Mouse (Mus musculus): Measurements from ENCODE around the gene Taf6. TPM values are rescaled to one million over a fixed set of nuclear protein-coding genes. Genes with fewer than 3 reads are reported as not detected.

The Taf6 gene
- polyA plus RNA-seq, 1 experiment, result 47.1 TPM

DNA sequence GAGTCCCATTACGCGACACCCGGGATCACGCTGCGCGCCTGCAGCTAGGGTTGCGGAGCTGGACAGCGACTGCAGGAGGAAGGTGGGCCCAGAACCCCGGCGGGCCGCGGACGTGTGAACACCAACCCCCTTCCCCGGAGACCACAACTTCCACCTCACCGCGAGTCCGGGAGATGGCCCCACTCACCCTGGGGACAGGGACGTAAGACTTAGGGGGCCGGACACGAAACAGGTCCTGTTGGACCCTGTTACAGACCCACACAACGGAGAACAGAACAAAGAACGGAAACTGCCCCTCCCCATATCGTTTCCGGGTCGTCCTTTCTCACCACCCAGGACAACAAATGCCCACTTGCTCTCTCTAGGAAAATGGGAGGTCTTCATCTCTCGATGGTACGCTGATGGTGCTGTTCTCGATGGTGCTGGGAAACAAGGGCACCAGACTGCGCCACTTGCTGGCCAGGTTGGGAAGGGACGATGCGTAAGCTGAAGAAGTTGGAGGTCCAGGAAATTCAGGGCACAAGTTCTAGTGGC lies 31.7 kb downstream of the Taf6 start, which contains the start of gene Zfp113:
TSS of gene Zfp113 (minus strand) at position 302 of the 534 bp plus-strand sequence.
- Histone ChIP-seq H3K4me2 (ENCODE audit: low read depth) (peak within 1 kb of the TSS; percentile 90), H3K27me3 (ENCODE audit: control insufficient read depth, insufficient read depth, insufficient read length) (no peaks in the 10 kb centered on the region), H3K79me2 (ENCODE audit: control insufficient read depth, insufficient read depth) (peaks cover 16% of the 10 kb centered on the region), H3K36me3 (ENCODE audit: control insufficient read depth, insufficient read depth) (peaks cover 17% of the 10 kb centered on the region), H3K4me3 (peak within 1 kb of the TSS; percentile 54), H3ac (ENCODE audit: control insufficient read depth, insufficient read length) (peak within 1 kb of the TSS; percentile 47)
- TF ChIP-seq MAX (IDR thresholded peaks at IDR 0.05; ENCODE audit: low read depth) (no peak), POLR2AphosphoS2 (IDR thresholded peaks at IDR 0.05; ENCODE audit: insufficient read length, low read depth) (peak; percentile 39), POLR2A (IDR thresholded peaks at IDR 0.05; ENCODE audit: insufficient read length, low read depth) (peak; percentile 57), E2F4 (IDR thresholded peaks at IDR 0.05; ENCODE audit: insufficient read depth) (no peak), TCF12 (IDR thresholded peaks at IDR 0.05; ENCODE audit: insufficient read depth, poor library complexity, severe bottlenecking) (no peak), SRF (IDR thresholded peaks at IDR 0.05; ENCODE audit: control insufficient read depth, insufficient read length, low read depth) (no peak), REST (IDR thresholded peaks at IDR 0.05; ENCODE audit: insufficient read depth, insufficient read length) (peak; percentile 84), TCF3 (IDR thresholded peaks at IDR 0.05; ENCODE audit: insufficient read length, low read depth) (no peak), USF1 (IDR thresholded peaks at IDR 0.05; ENCODE audit: low read depth) (no peak), MYOD1 (IDR thresholded peaks at IDR 0.05; ENCODE audit: control insufficient read depth in 1 of 3, insufficient read length in 2 of 3, low read depth in 2 of 3) (no peak), CEBPB (IDR thresholded peaks at IDR 0.05; ENCODE audit: insufficient read depth, poor library complexity, severe bottlenecking) (no peak), MYOG (IDR thresholded peaks at IDR 0.05; ENCODE audit: control insufficient read depth in 1 of 3, insufficient read depth in 1 of 3, insufficient read length in 2 of 3, low read depth in 2 of 3) (peak in 1 of 3 experiments; percentile 32)

GRCm38 (mm10) chr5:138154390-138154789 lies 32.9 kb downstream of the Taf6 start:
- Histone ChIP-seq H3K36me3 (ENCODE audit: control insufficient read depth, insufficient read depth) (peaks cover 21% of the 10 kb centered on the region), H3K4me3 (peak overlapping the region; percentile 54), H3K4me2 (ENCODE audit: low read depth) (peak overlapping the region; percentile 90), H3K79me2 (ENCODE audit: control insufficient read depth, insufficient read depth) (peaks cover 16% of the 10 kb centered on the region), H3K27me3 (ENCODE audit: control insufficient read depth, insufficient read depth, insufficient read length) (no peaks in the 10 kb centered on the region), H3ac (ENCODE audit: control insufficient read depth, insufficient read length) (no peak overlapping the region)
- TF ChIP-seq SRF (IDR thresholded peaks at IDR 0.05; ENCODE audit: control insufficient read depth, insufficient read length, low read depth), result no peak
- no peak for TF ChIP-seq MAX (IDR thresholded peaks at IDR 0.05; ENCODE audit: low read depth)
- no peak for TF ChIP-seq CEBPB (IDR thresholded peaks at IDR 0.05; ENCODE audit: insufficient read depth, poor library complexity, severe bottlenecking)
- no peak for TF ChIP-seq TCF12 (IDR thresholded peaks at IDR 0.05; ENCODE audit: insufficient read depth, poor library complexity, severe bottlenecking)
- TF ChIP-seq USF1 (IDR thresholded peaks at IDR 0.05; ENCODE audit: low read depth), result no peak
- no peak for TF ChIP-seq MYOG (IDR thresholded peaks at IDR 0.05; ENCODE audit: control insufficient read depth in 1 of 3, insufficient read depth in 1 of 3, insufficient read length in 2 of 3, low read depth in 2 of 3)
- TF ChIP-seq POLR2AphosphoS2 (IDR thresholded peaks at IDR 0.05; ENCODE audit: insufficient read length, low read depth), result no peak
- no peak for TF ChIP-seq POLR2A (IDR thresholded peaks at IDR 0.05; ENCODE audit: insufficient read length, low read depth)
- no peak for TF ChIP-seq TCF3 (IDR thresholded peaks at IDR 0.05; ENCODE audit: insufficient read length, low read depth)
- no peak for TF ChIP-seq REST (IDR thresholded peaks at IDR 0.05; ENCODE audit: insufficient read depth, insufficient read length)
- no peak for TF ChIP-seq E2F4 (IDR thresholded peaks at IDR 0.05; ENCODE audit: insufficient read depth)
- no peak for TF ChIP-seq MYOD1 (IDR thresholded peaks at IDR 0.05; ENCODE audit: control insufficient read depth in 1 of 3, insufficient read length in 2 of 3, low read depth in 2 of 3)

DNA sequence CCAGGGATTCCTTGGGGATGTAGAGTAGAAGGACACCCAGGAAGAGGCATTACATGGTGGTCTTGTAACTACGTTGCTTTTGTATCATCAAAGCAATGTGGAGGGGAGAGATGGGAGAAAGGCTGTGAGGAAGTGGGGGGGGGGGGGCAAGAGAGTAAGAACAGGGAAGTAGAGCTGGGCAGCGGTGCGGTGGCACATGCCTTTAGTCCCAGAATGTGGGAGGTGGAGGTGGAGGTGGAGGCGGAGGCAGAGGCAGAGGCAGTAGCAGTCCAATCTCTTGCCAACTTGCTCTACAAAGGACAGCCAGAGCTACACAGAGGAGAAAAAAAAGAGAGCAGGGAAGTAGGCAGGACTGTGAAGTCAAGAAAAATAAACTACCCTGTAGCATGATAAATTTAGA lies 48.7 kb downstream of the Taf6 start:
- no peak overlapping the region for H3K4me2 ChIP-seq (ENCODE audit: low read depth)
- no peaks in the 10 kb centered on the region for H3K27me3 ChIP-seq (ENCODE audit: control insufficient read depth, insufficient read depth, insufficient read length)
- H3K36me3 ChIP-seq (ENCODE audit: control insufficient read depth, insufficient read depth), result peaks cover 4% of the 10 kb centered on the region
- H3ac ChIP-seq (ENCODE audit: control insufficient read depth, insufficient read length), result no peak overlapping the region
- H3K4me3 ChIP-seq, result no peak overlapping the region
- no peaks in the 10 kb centered on the region for H3K79me2 ChIP-seq (ENCODE audit: control insufficient read depth, insufficient read depth)
- TF ChIP-seq CEBPB (IDR thresholded peaks at IDR 0.05; ENCODE audit: insufficient read depth, poor library complexity, severe bottlenecking) (no peak), REST (IDR thresholded peaks at IDR 0.05; ENCODE audit: insufficient read depth, insufficient read length) (no peak), TCF3 (IDR thresholded peaks at IDR 0.05; ENCODE audit: insufficient read length, low read depth) (no peak), MYOD1 (IDR thresholded peaks at IDR 0.05; ENCODE audit: control insufficient read depth in 1 of 3, insufficient read length in 2 of 3, low read depth in 2 of 3) (no peak), TCF12 (IDR thresholded peaks at IDR 0.05; ENCODE audit: insufficient read depth, poor library complexity, severe bottlenecking) (no peak), SRF (IDR thresholded peaks at IDR 0.05; ENCODE audit: control insufficient read depth, insufficient read length, low read depth) (no peak), USF1 (IDR thresholded peaks at IDR 0.05; ENCODE audit: low read depth) (no peak), E2F4 (IDR thresholded peaks at IDR 0.05; ENCODE audit: insufficient read depth) (no peak), MYOG (IDR thresholded peaks at IDR 0.05; ENCODE audit: control insufficient read depth in 1 of 3, insufficient read depth in 1 of 3, insufficient read length in 2 of 3, low read depth in 2 of 3) (no peak), MAX (IDR thresholded peaks at IDR 0.05; ENCODE audit: low read depth) (no peak), POLR2A (IDR thresholded peaks at IDR 0.05; ENCODE audit: insufficient read length, low read depth) (no peak), POLR2AphosphoS2 (IDR thresholded peaks at IDR 0.05; ENCODE audit: insufficient read length, low read depth) (no peak)

DNA sequence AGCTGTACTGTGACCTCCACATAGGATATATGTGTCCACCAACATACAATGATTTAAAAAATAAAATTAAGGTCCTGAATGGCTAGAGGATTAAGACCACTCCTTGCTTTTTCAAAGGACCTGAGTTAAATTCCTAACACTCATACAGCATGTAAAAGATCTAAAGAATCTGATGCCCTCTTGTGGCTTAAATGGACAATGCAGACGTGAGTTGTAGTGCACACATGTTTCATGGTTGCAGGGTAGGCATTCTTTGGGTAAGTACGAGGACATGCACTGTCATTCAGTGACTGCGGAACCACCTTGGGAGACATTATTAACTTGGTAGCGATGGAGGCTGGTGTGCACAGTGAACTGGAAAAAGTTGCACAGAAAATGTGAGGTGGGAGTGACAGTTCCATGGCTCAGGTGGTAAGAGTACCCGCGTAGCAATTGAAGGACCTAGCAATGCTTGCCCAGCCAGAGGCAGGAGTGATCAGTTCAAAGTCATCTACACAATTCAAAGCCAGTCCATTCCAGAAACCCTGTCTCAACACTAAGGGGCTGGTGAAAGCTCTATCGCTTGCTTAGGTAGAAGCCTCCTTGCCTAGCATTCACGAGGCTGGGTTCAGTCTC lies 49.2 kb downstream of the Taf6 start:
- Histone ChIP-seq H3K4me3 (no peak overlapping the region), H3ac (ENCODE audit: control insufficient read depth, insufficient read length) (no peak overlapping the region), H3K36me3 (ENCODE audit: control insufficient read depth, insufficient read depth) (no peaks in the 10 kb centered on the region), H3K4me2 (ENCODE audit: low read depth) (no peak overlapping the region), H3K27me3 (ENCODE audit: control insufficient read depth, insufficient read depth, insufficient read length) (no peaks in the 10 kb centered on the region), H3K79me2 (ENCODE audit: control insufficient read depth, insufficient read depth) (no peaks in the 10 kb centered on the region)
- TF ChIP-seq MYOG (IDR thresholded peaks at IDR 0.05; ENCODE audit: control insufficient read depth in 1 of 3, insufficient read depth in 1 of 3, insufficient read length in 2 of 3, low read depth in 2 of 3) (no peak), POLR2AphosphoS2 (IDR thresholded peaks at IDR 0.05; ENCODE audit: insufficient read length, low read depth) (peak; percentile 43)
